In the genomic region with DNA sequence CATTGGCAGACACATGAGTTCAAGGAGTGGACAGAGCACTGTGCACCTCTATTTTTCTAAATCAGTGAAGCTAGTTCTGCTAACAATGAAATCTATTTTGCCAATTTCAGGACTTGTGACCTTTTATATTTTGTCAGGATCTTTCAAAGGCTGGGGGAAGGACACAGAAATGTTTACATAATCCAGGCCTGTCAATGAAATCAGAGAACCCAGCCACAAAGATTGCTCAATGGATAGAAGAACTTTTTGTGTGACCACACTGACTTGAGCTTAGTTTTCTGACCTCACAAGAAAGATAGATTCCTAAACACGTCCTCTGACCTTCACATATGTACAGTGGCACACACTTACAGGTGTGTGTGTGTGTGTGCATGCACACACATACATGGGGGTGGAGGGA, we compare ENCODE assay signal across 24 mouse cellular contexts.
"Had no signal": no experiment of that assay in that cellular context is flagged by ENCODE, and none has a peak within 500 bp of the region (broad histone marks: within the 10 kb centered on the region; RNA-seq: fewer than 3 reads in every experiment).

No protein-coding gene starts in this region.

- H3K27me3 ChIP-seq: intestine, embryonic 15.5 days; kidney, embryonic 15.5 days; limb, embryonic 13.5 days; midbrain, embryonic 12.5 days; midbrain, embryonic 15.5 days had no signal

- DNase-seq: kidney, adult 11 months; kidney, adult 8-10 months; kidney, postnatal 14 days; layer of hippocampus, adult 9-11 months; liver; liver, postnatal 0 days; lung, embryonic 14.5 days; right cerebral cortex, adult 18-20 months; right cerebral cortex, postnatal 14 days; right cerebral cortex, postnatal 4 days; thymus, adult 2 months; thymus, postnatal 14 days; thymus, postnatal 4 days had no signal

- ATAC-seq: intestine, embryonic 15.5 days; liver, postnatal 0 days; lung, postnatal 0 days; midbrain, embryonic 15.5 days had no signal

- H3K4me1 ChIP-seq: intestine, embryonic 15.5 days; kidney, embryonic 15.5 days; limb, embryonic 10.5 days; limb, embryonic 13.5 days; midbrain, embryonic 12.5 days; midbrain, embryonic 15.5 days had no signal

- H3K27ac ChIP-seq: intestine, embryonic 15.5 days; kidney, embryonic 15.5 days; layer of hippocampus, adult 2 months; limb, embryonic 10.5 days; limb, embryonic 13.5 days; liver, embryonic 14.5 days; macrophage; midbrain, embryonic 12.5 days; midbrain, embryonic 15.5 days; stomach, postnatal 0 days had no signal

- H3K4me3 ChIP-seq: intestine, embryonic 15.5 days; kidney, embryonic 15.5 days; layer of hippocampus, adult 2 months; limb, embryonic 10.5 days; limb, embryonic 13.5 days; midbrain, embryonic 12.5 days; midbrain, embryonic 15.5 days had no signal

- H3K9me3 ChIP-seq: intestine, embryonic 15.5 days; kidney, embryonic 15.5 days; midbrain, embryonic 12.5 days; midbrain, embryonic 15.5 days had no signal

- H3K4me2 ChIP-seq: intestine, embryonic 15.5 days; kidney, embryonic 15.5 days; limb, embryonic 13.5 days; lung, embryonic 14.5 days; midbrain, embryonic 12.5 days; midbrain, embryonic 15.5 days had no signal

- H3K9ac ChIP-seq: intestine, embryonic 15.5 days; kidney, embryonic 15.5 days; limb, embryonic 13.5 days; liver, embryonic 14.5 days; liver, postnatal 0 days; lung, embryonic 14.5 days; midbrain, embryonic 12.5 days; midbrain, embryonic 15.5 days had no signal

- H3K36me3 ChIP-seq: intestine, embryonic 15.5 days; kidney, embryonic 15.5 days; limb, embryonic 10.5 days; limb, embryonic 13.5 days; midbrain, embryonic 12.5 days; midbrain, embryonic 15.5 days had no signal
